In genomic region chr16:72307537-72308330, GRCm38 (mm10) we compare ENCODE assay signal across 8 mouse cellular contexts. TPM values are rescaled to one million over a fixed set of nuclear protein-coding genes. Genes with fewer than 3 reads are reported as not detected.
DNase-seq lines count a peak whose midpoint lies in the region; ATAC-seq and TF ChIP-seq lines count a peak whose summit lies in the region.

Robo1 (plus strand) TSS chr16:72308306.

- DNase-seq in intestine, embryonic 14.5 days (ENCODE audit: low spot score) = no peak
- DNase-seq in brain, adult 2 months (ENCODE audit: low read depth, low spot score) = peak; percentile 43
- no peak for DNase-seq in c-Kit-positive CD71-positive TER-119-positive erythroid progenitor cells, embryonic 14.5 days (ENCODE audit: low spot score)
- no peak for DNase-seq in gastrocnemius, postnatal 25 days
- no peak for DNase-seq in ovary, postnatal 36 days (ENCODE audit: low spot score)

- TF ChIP-seq CTCF in intestine, postnatal 0 days (IDR thresholded peaks at IDR 0.05; ENCODE audit: low read depth) = no peak

- no peak within 1 kb of the TSS for H3K4me3 ChIP-seq in intestine, embryonic 14.5 days (ENCODE audit: low read depth, low read length)
- no peak within 1 kb of the TSS for H3K4me3 ChIP-seq in intestine, postnatal 0 days (ENCODE audit: low read depth, low read length)
- H3K4me3 ChIP-seq in hindbrain, embryonic 12.5 days = no peak within 1 kb of the TSS
- no peak within 1 kb of the TSS for H3K4me3 ChIP-seq in limb, embryonic 15.5 days

- H3K9me3 ChIP-seq in intestine, embryonic 14.5 days (ENCODE audit: control insufficient read depth, low read length) = no peaks in the 10 kb centered on the region
- H3K9me3 ChIP-seq in intestine, postnatal 0 days (ENCODE audit: control insufficient read depth) = no peaks in the 10 kb centered on the region
- H3K9me3 ChIP-seq in hindbrain, embryonic 12.5 days (replicated peaks) = no peaks in the 10 kb centered on the region
- H3K9me3 ChIP-seq in limb, embryonic 15.5 days = no peaks in the 10 kb centered on the region

- no peaks in the 10 kb centered on the region for H3K27me3 ChIP-seq in intestine, embryonic 14.5 days (replicated peaks; ENCODE audit: control insufficient read depth, insufficient read depth, low read length)
- no peaks in the 10 kb centered on the region for H3K27me3 ChIP-seq in intestine, postnatal 0 days (replicated peaks; ENCODE audit: control insufficient read depth, insufficient read depth, low read length)
- no peaks in the 10 kb centered on the region for H3K27me3 ChIP-seq in hindbrain, embryonic 12.5 days
- no peaks in the 10 kb centered on the region for H3K27me3 ChIP-seq in limb, embryonic 15.5 days

- no peak for ATAC-seq in intestine, embryonic 14.5 days (replicated peaks; ENCODE audit: low FRiP score, low TSS enrichment, low read depth)
- no peak for ATAC-seq in intestine, postnatal 0 days
- ATAC-seq in hindbrain, embryonic 12.5 days (ENCODE audit: low FRiP score) = no peak
- no peak for ATAC-seq in limb, embryonic 15.5 days (ENCODE audit: insufficient number of reproducible peaks, low FRiP score, low TSS enrichment, low read depth)

- WGBS in intestine, embryonic 14.5 days = 67% methylated on average over 8 of the region's 8 CpGs
- WGBS in intestine, postnatal 0 days = 64% methylated on average over 8 of the region's 8 CpGs
- WGBS in hindbrain, embryonic 12.5 days = 81% methylated on average over 8 of the region's 8 CpGs
- WGBS in limb, embryonic 15.5 days = 77% methylated on average over 8 of the region's 8 CpGs

- H3K4me2 ChIP-seq in intestine, embryonic 14.5 days (ENCODE audit: low read length) = no peak within 1 kb of the TSS
- H3K4me2 ChIP-seq in intestine, postnatal 0 days (replicated peaks; ENCODE audit: low read depth) = no peak within 1 kb of the TSS
- H3K4me2 ChIP-seq in hindbrain, embryonic 12.5 days (replicated peaks) = no peak within 1 kb of the TSS
- no peak within 1 kb of the TSS for H3K4me2 ChIP-seq in limb, embryonic 15.5 days

- H3K36me3 ChIP-seq in intestine, embryonic 14.5 days (ENCODE audit: control insufficient read depth, insufficient read depth, low read length) = no peaks in the 10 kb centered on the region
- H3K36me3 ChIP-seq in intestine, postnatal 0 days (ENCODE audit: control insufficient read depth, insufficient read depth) = no peaks in the 10 kb centered on the region
- no peaks in the 10 kb centered on the region for H3K36me3 ChIP-seq in hindbrain, embryonic 12.5 days
- no peaks in the 10 kb centered on the region for H3K36me3 ChIP-seq in limb, embryonic 15.5 days

- H3K27ac ChIP-seq in intestine, embryonic 14.5 days (ENCODE audit: low read depth) = no peak within 1 kb of the TSS
- H3K27ac ChIP-seq in intestine, postnatal 0 days (ENCODE audit: low read depth, low read length) = no peak within 1 kb of the TSS
- H3K27ac ChIP-seq in hindbrain, embryonic 12.5 days = no peak within 1 kb of the TSS
- no peak within 1 kb of the TSS for H3K27ac ChIP-seq in limb, embryonic 15.5 days

- H3K9ac ChIP-seq in intestine, embryonic 14.5 days (ENCODE audit: low read length) = no peak within 1 kb of the TSS
- H3K9ac ChIP-seq in intestine, postnatal 0 days (ENCODE audit: low read depth, low read length) = no peak within 1 kb of the TSS
- H3K9ac ChIP-seq in hindbrain, embryonic 12.5 days = no peak within 1 kb of the TSS
- H3K9ac ChIP-seq in limb, embryonic 15.5 days = no peak within 1 kb of the TSS

- no peaks in the 10 kb centered on the region for H3K4me1 ChIP-seq in intestine, embryonic 14.5 days (replicated peaks; ENCODE audit: control insufficient read depth, insufficient read depth, low read length)
- no peaks in the 10 kb centered on the region for H3K4me1 ChIP-seq in intestine, postnatal 0 days (replicated peaks; ENCODE audit: control insufficient read depth, insufficient read depth, low read length)
- no peaks in the 10 kb centered on the region for H3K4me1 ChIP-seq in hindbrain, embryonic 12.5 days
- H3K4me1 ChIP-seq in limb, embryonic 15.5 days = no peaks in the 10 kb centered on the region

RNA-seq across cellular contexts. Expression of gene Robo1, which starts in this region (rescaled TPM):
- polyA plus RNA-seq in intestine, embryonic 14.5 days (2014; fragmentation: Nextera tagmentation; extraction: Ambion mirVana) = 24.1 and 31.6 TPM in 2 replicates
- 2.6 and 2.7 TPM in 2 replicates for polyA plus RNA-seq in intestine, postnatal 0 days (2015; fragmentation: Nextera tagmentation; extraction: Ambion mirVana)
- 83.9 and 96.7 TPM in 2 replicates for polyA plus RNA-seq in hindbrain, embryonic 12.5 days (2016; fragmentation: Nextera tagmentation; extraction: Ambion mirVana)
- polyA plus RNA-seq in limb, embryonic 15.5 days (2015; fragmentation: Nextera tagmentation; extraction: Ambion mirVana) = 30.7 and 36.3 TPM in 2 replicates
- 1 to 10 TPM; 1.7 to 1.8 TPM for total RNA-seq in gastrocnemius, postnatal 25 days (2021)
